Mouse (Mus musculus): ENCODE data around the gene Nefh. TPM values are rescaled to one million over a fixed set of nuclear protein-coding genes. Genes with fewer than 3 reads are reported as not detected.
A peak's percentile ranks its signal among the peaks of the same experiment; 100 is the strongest.

Gene Nefh
- polyA plus RNA-seq, 1 experiment from 2014 or later, result 0.42 TPM

GRCm38 (mm10) chr11:4984249-4984648 is 36.4 kb upstream of the Nefh start:
- H3K9ac ChIP-seq (replicated peaks; ENCODE audit: low read length), result no peak overlapping the region
- H3K4me1 ChIP-seq (ENCODE audit: control insufficient read depth, insufficient read depth, low read length), result no peaks in the 10 kb centered on the region
- no peaks in the 10 kb centered on the region for H3K9me3 ChIP-seq (replicated peaks; ENCODE audit: control insufficient read depth, low read length)
- no peak overlapping the region; the same call in 1 of the 2 replicates for H3K4me2 ChIP-seq (ENCODE audit: low read depth, low read length)
- H3K36me3 ChIP-seq (replicated peaks; ENCODE audit: control insufficient read depth, insufficient read depth, low read depth, low read length), result no peaks in the 10 kb centered on the region
- no peak for ATAC-seq (replicated peaks; ENCODE audit: insufficient number of reproducible peaks, low FRiP score, low TSS enrichment, low read depth)
- no peak overlapping the region for H3K4me3 ChIP-seq (ENCODE audit: low read depth, low read length)
- peak; percentile 75 for DNase-seq (ENCODE audit: low spot score)
- no peaks in the 10 kb centered on the region for H3K27me3 ChIP-seq (ENCODE audit: control insufficient read depth, insufficient read depth, low read length)
- 5% methylated on average over 5 of the region's 5 CpGs for WGBS
- no peak overlapping the region for H3K27ac ChIP-seq (replicated peaks; ENCODE audit: low read depth, low read length)

GRCm38 (mm10) chr11:4983538-4983937 is 35.7 kb upstream of the Nefh start:
- Histone ChIP-seq H3K36me3 (replicated peaks; ENCODE audit: control insufficient read depth, insufficient read depth, low read depth, low read length) (no peaks in the 10 kb centered on the region), H3K9ac (replicated peaks; ENCODE audit: low read length) (no peak overlapping the region), H3K4me3 (ENCODE audit: low read depth, low read length) (no peak overlapping the region), H3K9me3 (replicated peaks; ENCODE audit: control insufficient read depth, low read length) (no peaks in the 10 kb centered on the region), H3K4me1 (ENCODE audit: control insufficient read depth, insufficient read depth, low read length) (no peaks in the 10 kb centered on the region), H3K27ac (replicated peaks; ENCODE audit: low read depth, low read length) (no peak overlapping the region), H3K4me2 (ENCODE audit: low read depth, low read length) (no peak overlapping the region), H3K27me3 (ENCODE audit: control insufficient read depth, insufficient read depth, low read length) (no peaks in the 10 kb centered on the region)
- no peak for ATAC-seq (replicated peaks; ENCODE audit: insufficient number of reproducible peaks, low FRiP score, low TSS enrichment, low read depth)
- WGBS, result 58% methylated on average over 2 of the region's 2 CpGs
- DNase-seq (ENCODE audit: low spot score), result no peak

GRCm38 (mm10) chr11:4983010-4983409 is 35.1 kb upstream of the Nefh start:
- Histone ChIP-seq H3K4me2 (ENCODE audit: low read depth, low read length) (no peak overlapping the region), H3K4me3 (ENCODE audit: low read depth, low read length) (no peak overlapping the region), H3K9me3 (replicated peaks; ENCODE audit: control insufficient read depth, low read length) (no peaks in the 10 kb centered on the region), H3K27ac (replicated peaks; ENCODE audit: low read depth, low read length) (no peak overlapping the region), H3K27me3 (ENCODE audit: control insufficient read depth, insufficient read depth, low read length) (no peaks in the 10 kb centered on the region), H3K4me1 (ENCODE audit: control insufficient read depth, insufficient read depth, low read length) (no peaks in the 10 kb centered on the region), H3K9ac (replicated peaks; ENCODE audit: low read length) (no peak overlapping the region), H3K36me3 (replicated peaks; ENCODE audit: control insufficient read depth, insufficient read depth, low read depth, low read length) (no peaks in the 10 kb centered on the region)
- no peak for DNase-seq (ENCODE audit: low spot score)
- WGBS, result 72% methylated on average over 3 of the region's 3 CpGs
- ATAC-seq (replicated peaks; ENCODE audit: insufficient number of reproducible peaks, low FRiP score, low TSS enrichment, low read depth), result no peak

- no peak for ATAC-seq (replicated peaks; ENCODE audit: insufficient number of reproducible peaks, low FRiP score, low TSS enrichment, low read depth)
- H3K4me3 ChIP-seq (ENCODE audit: low read depth, low read length), result no peak overlapping the region
- WGBS, result 7% methylated on average over 11 of the region's 14 CpGs
These were observed 27.8 kb upstream of the Nefh start for GRCm38 (mm10) chr11:4975623-4976022.

GRCm38 (mm10) chr11:4974376-4975122 is 26.7 kb upstream of the Nefh start:
- 81% methylated on average over 11 of the region's 11 CpGs for whole genome bisulfite sequencing
- Histone ChIP-seq H3K4me2 (ENCODE audit: low read depth, low read length) (no peak overlapping the region), H3K9me3 (replicated peaks; ENCODE audit: control insufficient read depth, low read length) (no peaks in the 10 kb centered on the region), H3K4me3 (ENCODE audit: low read depth, low read length) (no peak overlapping the region), H3K27me3 (ENCODE audit: control insufficient read depth, insufficient read depth, low read length) (no peaks in the 10 kb centered on the region), H3K36me3 (replicated peaks; ENCODE audit: control insufficient read depth, insufficient read depth, low read depth, low read length) (no peaks in the 10 kb centered on the region), H3K27ac (replicated peaks; ENCODE audit: low read depth, low read length) (no peak overlapping the region), H3K9ac (replicated peaks; ENCODE audit: low read length) (no peak overlapping the region), H3K4me1 (ENCODE audit: control insufficient read depth, insufficient read depth, low read length) (no peaks in the 10 kb centered on the region)
- DNase-seq (ENCODE audit: low spot score) (no peak), ATAC-seq (replicated peaks; ENCODE audit: insufficient number of reproducible peaks, low FRiP score, low TSS enrichment, low read depth) (no peak)

More at GRCm38 (mm10) chr11:4975623-4976022, 27.8 kb upstream of the Nefh start:
- Histone ChIP-seq H3K9ac (replicated peaks; ENCODE audit: low read length) (no peak overlapping the region), H3K27me3 (ENCODE audit: control insufficient read depth, insufficient read depth, low read length) (no peaks in the 10 kb centered on the region), H3K36me3 (replicated peaks; ENCODE audit: control insufficient read depth, insufficient read depth, low read depth, low read length) (no peaks in the 10 kb centered on the region), H3K4me1 (ENCODE audit: control insufficient read depth, insufficient read depth, low read length) (no peaks in the 10 kb centered on the region), H3K4me2 (ENCODE audit: low read depth, low read length) (no peak overlapping the region), H3K9me3 (replicated peaks; ENCODE audit: control insufficient read depth, low read length) (no peaks in the 10 kb centered on the region), H3K27ac (replicated peaks; ENCODE audit: low read depth, low read length) (no peak overlapping the region)
- peak; percentile 87 for DNase-seq (ENCODE audit: low spot score)

- ATAC-seq (replicated peaks; ENCODE audit: insufficient number of reproducible peaks, low FRiP score, low TSS enrichment, low read depth) (no peak), DNase-seq (ENCODE audit: low spot score) (no peak)
- Histone ChIP-seq H3K36me3 (replicated peaks; ENCODE audit: control insufficient read depth, insufficient read depth, low read depth, low read length) (no peaks in the 10 kb centered on the region), H3K9ac (replicated peaks; ENCODE audit: low read length) (no peak overlapping the region), H3K27ac (replicated peaks; ENCODE audit: low read depth, low read length) (no peak overlapping the region), H3K9me3 (replicated peaks; ENCODE audit: control insufficient read depth, low read length) (no peaks in the 10 kb centered on the region), H3K27me3 (ENCODE audit: control insufficient read depth, insufficient read depth, low read length) (no peaks in the 10 kb centered on the region), H3K4me2 (ENCODE audit: low read depth, low read length) (no peak overlapping the region), H3K4me1 (ENCODE audit: control insufficient read depth, insufficient read depth, low read length) (no peaks in the 10 kb centered on the region), H3K4me3 (ENCODE audit: low read depth, low read length) (no peak overlapping the region)
- WGBS, result 81% methylated on average over 2 of the region's 2 CpGs
These were observed 26.0 kb upstream of the Nefh start for GRCm38 (mm10) chr11:4973871-4974256.

GRCm38 (mm10) chr11:4972967-4973870 is 25.4 kb upstream of the Nefh start:
- WGBS, result 59% methylated on average over 13 of the region's 13 CpGs
- H3K9ac ChIP-seq (replicated peaks; ENCODE audit: low read length), result no peak overlapping the region
- DNase-seq (ENCODE audit: low spot score), result peak; percentile 78
- no peak overlapping the region for H3K4me2 ChIP-seq (ENCODE audit: low read depth, low read length)
- no peaks in the 10 kb centered on the region for H3K4me1 ChIP-seq (ENCODE audit: control insufficient read depth, insufficient read depth, low read length)
- H3K9me3 ChIP-seq (replicated peaks; ENCODE audit: control insufficient read depth, low read length), result no peaks in the 10 kb centered on the region
- no peak overlapping the region for H3K4me3 ChIP-seq (ENCODE audit: low read depth, low read length)
- no peak for ATAC-seq (replicated peaks; ENCODE audit: insufficient number of reproducible peaks, low FRiP score, low TSS enrichment, low read depth)
- no peaks in the 10 kb centered on the region for H3K27me3 ChIP-seq (ENCODE audit: control insufficient read depth, insufficient read depth, low read length)
- H3K27ac ChIP-seq (replicated peaks; ENCODE audit: low read depth, low read length), result no peak overlapping the region
- no peaks in the 10 kb centered on the region for H3K36me3 ChIP-seq (replicated peaks; ENCODE audit: control insufficient read depth, insufficient read depth, low read depth, low read length)

- no peaks in the 10 kb centered on the region for H3K27me3 ChIP-seq (ENCODE audit: control insufficient read depth, insufficient read depth, low read length)
These were observed 20.5 kb upstream of the Nefh start for GRCm38 (mm10) chr11:4968376-4968775.

More at GRCm38 (mm10) chr11:4968376-4968775, 20.5 kb upstream of the Nefh start:
- Histone ChIP-seq H3K9ac (replicated peaks; ENCODE audit: low read length) (no peak overlapping the region), H3K4me3 (ENCODE audit: low read depth, low read length) (no peak overlapping the region), H3K27ac (replicated peaks; ENCODE audit: low read depth, low read length) (no peak overlapping the region), H3K9me3 (replicated peaks; ENCODE audit: control insufficient read depth, low read length) (no peaks in the 10 kb centered on the region), H3K4me1 (ENCODE audit: control insufficient read depth, insufficient read depth, low read length) (no peaks in the 10 kb centered on the region), H3K36me3 (replicated peaks; ENCODE audit: control insufficient read depth, insufficient read depth, low read depth, low read length) (no peaks in the 10 kb centered on the region), H3K4me2 (ENCODE audit: low read depth, low read length) (no peak overlapping the region)
- ATAC-seq (replicated peaks; ENCODE audit: insufficient number of reproducible peaks, low FRiP score, low TSS enrichment, low read depth) (no peak), DNase-seq (ENCODE audit: low spot score) (no peak)
- WGBS, result 69% methylated on average over 10 of the region's 10 CpGs

Data from embryonic facial prominence, embryonic 11.5 days (tissue).